Mouse (Mus musculus) forebrain, embryonic 11.5 days (tissue): ENCODE data around the gene Rnf169. TPM values are rescaled to one million over a fixed set of nuclear protein-coding genes. Genes with fewer than 3 reads are reported as not detected.

ENCODE experiments used
- polyA plus RNA-seq: library from polyadenylated mRNA; unstranded; fragments of >200 nt; fragmentation: Nextera tagmentation; extraction: Ambion mirVana; gene quantifications from 2 replicates; pipeline ENCODE4 v1.2.1, GENCODE M21; 2014

Rnf169 gene
- polyA plus RNA-seq, 1 experiment from 2014 or later, result 7.9 TPM

Other genes with a start within 250 kb of the Rnf169 start
- gene Olfr521, start 216.9 kb downstream of the Rnf169 start, polyA plus RNA-seq, result not detected in 2 replicates
- gene Neu3, start 152.0 kb downstream of the Rnf169 start, polyA plus RNA-seq, result 1.2 and 2.3 TPM in 2 replicates
- 0.56 and 0.61 TPM in 2 replicates for gene Xrra1, start 121.3 kb downstream of the Rnf169 start, polyA plus RNA-seq
- 332 and 344 TPM in 2 replicates for gene Spcs2, start 117.0 kb downstream of the Rnf169 start, polyA plus RNA-seq
- gene Chrdl2, start 25.7 kb upstream of the Rnf169 start, polyA plus RNA-seq, result 0.25 and 0.47 TPM in 2 replicates
- gene Pold3, start 141.1 kb upstream of the Rnf169 start, polyA plus RNA-seq, result 116 and 121 TPM in 2 replicates
- gene Lipt2, start 178.8 kb upstream of the Rnf169 start, polyA plus RNA-seq, result 20.4 and 22.5 TPM in 2 replicates
- 3.3 and 4.1 TPM in 2 replicates for gene Kcne3, start 196.1 kb upstream of the Rnf169 start, polyA plus RNA-seq
- 5.2 and 6.2 TPM in 2 replicates for gene Pgm2l1, start 246.9 kb upstream of the Rnf169 start, polyA plus RNA-seq